Mouse (Mus musculus) forebrain, embryonic 13.5 days (tissue): ENCODE measurements around the gene Nxf2. TPM values are rescaled to one million over a fixed set of nuclear protein-coding genes. Genes with fewer than 3 reads are reported as not detected.

Experiments
- ATAC-seq: fragments of 200-750 bp; cut with Nextera tagmentation; 2 replicates; pipeline ENCODE4 v1.8.0; 2017
- H3K27ac ChIP-seq: fragments of 300-500 bp; sonication (generic); 2 replicates; pipeline ENCODE4 v1.5.1; 2015; ENCODE audit warnings: inconsistent platforms, mild to moderate bottlenecking, moderate library complexity
- H3K27me3 ChIP-seq: fragments of 300-500 bp; sonication (generic); 2 replicates; pipeline ENCODE4 v1.6.1; 2015; ENCODE audit warnings: mild to moderate bottlenecking, inconsistent platforms
- H3K36me3 ChIP-seq: fragments of 300-500 bp; sonication (generic); 2 replicates; pipeline ENCODE4 v1.6.1; 2015; ENCODE audit warnings: mild to moderate bottlenecking, inconsistent platforms; ENCODE audit not compliant: poor library complexity, severe bottlenecking
- H3K4me1 ChIP-seq: fragments of 300-500 bp; sonication (generic); 2 replicates; pipeline ENCODE4 v1.6.1; 2015; ENCODE audit warnings: inconsistent platforms
- H3K4me2 ChIP-seq: fragments of 300-500 bp; sonication (generic); 2 replicates; pipeline ENCODE4 v1.6.1; 2015; ENCODE audit warnings: inconsistent platforms, mild to moderate bottlenecking, moderate library complexity
- H3K4me3 ChIP-seq: fragments of 300-500 bp; sonication (generic); 2 replicates; pipeline ENCODE4 v1.5.1; 2015; ENCODE audit warnings: mild to moderate bottlenecking, inconsistent platforms
- H3K9ac ChIP-seq: fragments of 300-500 bp; sonication (generic); 2 replicates; pipeline ENCODE4 v1.6.1; 2015; ENCODE audit warnings: mild to moderate bottlenecking, inconsistent platforms
- H3K9me3 ChIP-seq: fragments of 300-500 bp; sonication (generic); replicated peaks from 2 replicates; pipeline ENCODE4 v1.6.1; 2016; ENCODE audit warnings: inconsistent platforms
- WGBS: fragments of 180-500 bp; shearing (Covaris S2); methylation state at CpG from one replicate; pipeline ENCODE4 v1.1.7; 2015; 5-methylcytosine and 5-hydroxymethylcytosine counted together
- polyA plus RNA-seq: library from polyadenylated mRNA; unstranded; fragments of >200 nt; fragmentation: Nextera tagmentation; extraction: Ambion mirVana; gene quantifications from 2 replicates; pipeline ENCODE4 v1.2.1, GENCODE M21; 2015

Nxf2 gene
- 0.15 and 0.39 TPM in 2 replicates for polyA plus RNA-seq

DNA sequence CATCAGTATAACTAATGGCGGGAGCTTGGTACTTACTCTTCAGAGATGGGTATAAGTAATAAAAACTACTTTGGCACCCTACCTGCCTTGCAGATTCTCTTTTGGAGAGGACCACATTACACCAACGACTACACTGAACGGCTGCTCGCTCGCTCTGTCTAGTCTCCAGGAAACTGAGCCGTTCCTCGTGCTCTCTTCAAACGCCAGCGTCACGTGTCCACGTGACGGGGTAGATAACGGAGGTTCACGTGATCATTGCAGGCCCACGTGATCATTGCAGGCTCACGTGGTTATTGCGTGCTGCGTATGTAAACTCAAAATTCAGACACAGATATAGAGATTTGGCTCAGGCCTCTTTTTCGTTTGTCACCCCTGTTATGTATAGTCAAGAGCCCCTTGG lies at the start of gene Nxf2:
Nxf2 (minus strand) TSS at position 209 of the 400 bp plus-strand sequence.
- Histone ChIP-seq H3K27me3 (no peaks in the 10 kb centered on the region), H3K4me2 (peak within 1 kb of the TSS; percentile 53), H3K36me3 (no peaks in the 10 kb centered on the region), H3K27ac (no peak within 1 kb of the TSS), H3K9me3 (no peaks in the 10 kb centered on the region), H3K4me3 (peak within 1 kb of the TSS; percentile 28), H3K9ac (no peak within 1 kb of the TSS), H3K4me1 (no peaks in the 10 kb centered on the region)
- 91% methylated on average over 19 of the region's 19 CpGs for WGBS
- ATAC-seq, result no peak

GRCm38 (mm10) chrX:135011381-135011780 lies 46.8 kb upstream of the Nxf2 start:
- no peak overlapping the region for H3K27ac ChIP-seq
- ATAC-seq, result no peak
- no peak overlapping the region for H3K9ac ChIP-seq
- 72% methylated on average over 3 of the region's 3 CpGs for WGBS
- H3K36me3 ChIP-seq, result no peaks in the 10 kb centered on the region
- H3K9me3 ChIP-seq, result no peaks in the 10 kb centered on the region
- H3K4me2 ChIP-seq, result no peak overlapping the region
- no peak overlapping the region for H3K4me3 ChIP-seq
- 0 out of 2 replicates have a peak, but pooled peaks cover 4% of the 10 kb centered on the region for H3K4me1 ChIP-seq
- H3K27me3 ChIP-seq, result no peaks in the 10 kb centered on the region

DNA sequence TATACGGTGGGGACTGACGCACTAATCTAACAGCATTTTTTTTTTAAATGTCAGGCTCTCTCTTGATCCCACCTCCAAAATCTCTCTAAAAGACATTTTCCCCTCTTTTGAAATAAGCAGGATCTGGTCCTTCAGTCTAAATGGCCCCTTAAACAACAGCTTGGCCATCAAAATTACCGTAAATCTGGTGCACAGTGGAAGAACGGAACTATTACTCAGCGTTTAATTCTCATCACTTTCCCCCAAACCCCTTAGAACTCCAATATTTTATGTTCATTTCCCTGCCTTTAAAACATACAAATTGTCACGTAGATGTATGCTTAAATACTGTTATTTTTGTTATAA lies 44.9 kb upstream of the Nxf2 start:
- Histone ChIP-seq H3K4me1 (0 out of 2 replicates have a peak, but pooled peaks cover 4% of the 10 kb centered on the region), H3K9me3 (no peaks in the 10 kb centered on the region), H3K4me3 (peak overlapping the region; percentile 56), H3K9ac (peak overlapping the region; percentile 45), H3K27ac (peak overlapping the region; percentile 65), H3K36me3 (no peaks in the 10 kb centered on the region), H3K4me2 (peak overlapping the region; percentile 48), H3K27me3 (no peaks in the 10 kb centered on the region)
- 35% methylated on average over 6 of the region's 6 CpGs for WGBS
- peak; percentile 31 for ATAC-seq

DNA sequence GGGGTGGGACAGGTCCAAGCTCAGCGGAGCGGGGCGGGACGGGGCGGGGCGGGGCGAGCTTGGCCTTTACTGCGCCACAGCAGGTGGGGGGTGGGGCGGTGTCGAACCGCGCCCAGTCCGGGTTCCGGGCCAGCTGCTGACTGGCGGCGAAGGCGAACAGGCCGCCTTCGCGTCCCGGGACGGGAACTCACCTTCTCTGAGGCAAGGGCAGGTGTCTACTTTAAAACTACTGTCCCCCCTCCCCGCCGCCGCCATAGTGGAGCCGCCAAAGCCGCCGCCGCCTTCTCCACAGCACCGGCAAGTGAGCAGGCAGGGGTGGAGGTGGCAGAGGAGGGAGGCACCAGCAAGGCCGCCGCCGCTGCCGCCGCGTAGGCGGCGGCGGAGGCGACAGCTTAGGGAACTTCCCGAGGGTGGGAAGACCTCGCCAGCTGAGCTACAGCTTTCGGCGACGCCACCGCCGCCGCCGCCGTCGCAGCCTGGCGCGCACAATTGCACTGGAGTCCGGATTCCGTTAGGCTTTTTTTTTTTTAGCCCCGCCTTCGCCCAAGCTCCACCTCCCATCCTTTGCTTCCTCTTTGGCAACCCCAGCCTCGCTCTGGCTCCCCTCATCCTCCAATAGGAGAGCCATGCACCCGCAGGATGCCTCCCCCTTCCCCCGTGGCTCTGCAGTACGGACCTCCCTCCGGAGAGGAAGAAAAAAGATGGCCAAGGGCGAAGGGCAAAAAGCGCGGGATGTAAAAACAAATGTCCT lies 44.3 kb upstream of the Nxf2 start, which contains the start of gene Zmat1:
Zmat1 (minus strand) TSS at position 490 of the 751 bp plus-strand sequence.
- peak within 1 kb of the TSS; percentile 56 for H3K4me3 ChIP-seq
- 0 out of 2 replicates have a peak, but pooled peaks cover 4% of the 10 kb centered on the region for H3K4me1 ChIP-seq
- no peaks in the 10 kb centered on the region for H3K27me3 ChIP-seq
- H3K4me2 ChIP-seq, result peak within 1 kb of the TSS; percentile 55
- ATAC-seq, result peak; percentile 100
- 13% methylated on average over 50 of the region's 65 CpGs for WGBS
- H3K9me3 ChIP-seq, result no peaks in the 10 kb centered on the region
- peak within 1 kb of the TSS; percentile 91 for H3K27ac ChIP-seq
- H3K9ac ChIP-seq, result peak within 1 kb of the TSS; percentile 80
- no peaks in the 10 kb centered on the region for H3K36me3 ChIP-seq

- ATAC-seq, result no peak
- H3K36me3 ChIP-seq, result no peaks in the 10 kb centered on the region
- 26% methylated on average over 5 of the region's 5 CpGs for WGBS
- H3K9me3 ChIP-seq, result no peaks in the 10 kb centered on the region
- no peak overlapping the region for H3K9ac ChIP-seq
- 0 out of 2 replicates have a peak, but pooled peaks cover 4% of the 10 kb centered on the region for H3K4me1 ChIP-seq
- H3K27ac ChIP-seq, result no peak overlapping the region
- H3K4me3 ChIP-seq, result peak overlapping the region; percentile 56
- H3K27me3 ChIP-seq, result no peaks in the 10 kb centered on the region
- H3K4me2 ChIP-seq, result peak overlapping the region; percentile 55
Measured at GRCm38 (mm10) chrX:135008021-135008420, 43.5 kb upstream of the Nxf2 start.

- H3K9ac ChIP-seq, result no peak overlapping the region
- H3K27ac ChIP-seq, result no peak overlapping the region
- H3K27me3 ChIP-seq, result no peaks in the 10 kb centered on the region
- H3K4me3 ChIP-seq, result peak overlapping the region; percentile 28
- no peaks in the 10 kb centered on the region for H3K9me3 ChIP-seq
- 66% methylated on average over 27 of the region's 53 CpGs for WGBS
- no peaks in the 10 kb centered on the region for H3K4me1 ChIP-seq
- H3K4me2 ChIP-seq, result peak overlapping the region; percentile 53
- no peaks in the 10 kb centered on the region for H3K36me3 ChIP-seq
- ATAC-seq, result peak; percentile 98
Measured at GRCm38 (mm10) chrX:134963305-134964094, 1.1 kb downstream of the Nxf2 start.

- no peak for ATAC-seq
- no peaks in the 10 kb centered on the region for H3K27me3 ChIP-seq
- no peak overlapping the region for H3K4me2 ChIP-seq
- no peaks in the 10 kb centered on the region for H3K9me3 ChIP-seq
- H3K36me3 ChIP-seq, result no peaks in the 10 kb centered on the region
- H3K4me1 ChIP-seq, result no peaks in the 10 kb centered on the region
- 39% methylated on average over 5 of the region's 5 CpGs for WGBS
- no peak overlapping the region for H3K27ac ChIP-seq
- no peak overlapping the region for H3K4me3 ChIP-seq
- no peak overlapping the region for H3K9ac ChIP-seq
Measured at GRCm38 (mm10) chrX:134930361-134930760, 34.2 kb downstream of the Nxf2 start.

- Histone ChIP-seq H3K9me3 (no peaks in the 10 kb centered on the region), H3K27me3 (no peaks in the 10 kb centered on the region), H3K4me2 (no peak overlapping the region), H3K4me1 (no peaks in the 10 kb centered on the region), H3K4me3 (no peak overlapping the region), H3K36me3 (no peaks in the 10 kb centered on the region), H3K9ac (no peak overlapping the region), H3K27ac (no peak overlapping the region)
- ATAC-seq, result no peak
- WGBS, result 84% methylated on average over 5 of the region's 5 CpGs
Measured at GRCm38 (mm10) chrX:134929927-134930326, 34.6 kb downstream of the Nxf2 start.

DNA sequence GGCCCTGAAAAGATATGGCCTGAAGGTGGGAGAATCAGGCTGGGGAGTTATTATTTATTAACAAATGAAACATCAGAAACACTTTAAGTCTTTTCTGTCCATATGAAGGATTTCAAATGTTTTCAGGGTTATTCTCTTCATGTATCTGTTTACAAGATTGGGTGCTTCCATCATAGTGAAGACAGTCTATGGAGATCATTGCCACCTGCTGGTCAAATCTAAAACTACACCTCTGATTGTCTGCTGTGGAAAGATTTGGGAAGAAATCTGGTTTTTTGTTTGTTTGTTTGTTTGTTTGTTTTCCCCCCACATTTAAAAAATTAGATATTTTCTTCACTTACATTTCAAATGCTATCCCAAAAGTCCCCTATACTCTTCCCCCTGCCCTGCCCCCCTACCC lies 39.5 kb downstream of the Nxf2 start:
- H3K27ac ChIP-seq, result no peak overlapping the region
- no peaks in the 10 kb centered on the region for H3K4me1 ChIP-seq
- H3K9ac ChIP-seq, result no peak overlapping the region
- ATAC-seq, result no peak
- H3K27me3 ChIP-seq, result no peaks in the 10 kb centered on the region
- no peak overlapping the region for H3K4me2 ChIP-seq
- no peaks in the 10 kb centered on the region for H3K36me3 ChIP-seq
- no peaks in the 10 kb centered on the region for H3K9me3 ChIP-seq
- H3K4me3 ChIP-seq, result no peak overlapping the region

DNA sequence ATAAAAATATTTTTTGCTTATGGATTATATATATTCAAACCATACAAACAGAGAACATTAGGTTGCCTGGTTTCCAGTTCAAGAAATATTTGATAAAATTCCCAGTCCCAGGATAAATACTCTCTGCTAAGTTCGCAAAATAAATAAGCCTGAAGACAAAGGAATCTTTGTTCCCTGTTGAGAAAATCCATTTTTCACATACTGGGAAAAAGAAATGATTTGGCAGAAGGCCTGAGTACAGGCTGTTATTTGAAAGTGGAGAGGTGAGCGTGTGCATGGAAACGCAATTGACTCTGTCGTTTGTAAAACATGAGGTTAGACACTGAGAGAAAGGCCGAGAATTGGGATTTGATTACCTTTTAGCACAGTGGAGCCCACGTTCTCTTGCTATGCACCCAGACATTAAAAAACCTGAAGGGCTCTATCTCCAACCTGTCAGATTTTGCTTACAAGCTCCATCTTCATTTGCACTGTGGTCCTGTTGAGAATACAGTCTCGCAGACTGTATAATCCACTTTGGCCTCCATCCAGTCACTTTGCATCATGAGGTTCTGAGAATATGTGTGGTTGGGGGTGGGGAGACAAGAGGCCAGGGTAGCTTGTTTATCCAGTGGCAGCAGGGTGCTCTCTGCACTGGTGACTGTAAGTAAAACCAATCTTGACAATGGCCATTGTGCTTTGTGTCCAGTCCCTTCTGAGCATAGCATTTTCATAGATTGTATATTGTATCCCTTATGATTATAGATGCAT lies 40.7 kb downstream of the Nxf2 start:
- no peak overlapping the region for H3K4me2 ChIP-seq
- no peaks in the 10 kb centered on the region for H3K27me3 ChIP-seq
- H3K9me3 ChIP-seq, result no peaks in the 10 kb centered on the region
- ATAC-seq, result no peak
- H3K27ac ChIP-seq, result no peak overlapping the region
- no peak overlapping the region for H3K9ac ChIP-seq
- H3K36me3 ChIP-seq, result no peaks in the 10 kb centered on the region
- no peaks in the 10 kb centered on the region for H3K4me1 ChIP-seq
- no peak overlapping the region for H3K4me3 ChIP-seq
- 49% methylated on average over 7 of the region's 7 CpGs for WGBS

GRCm38 (mm10) chrX:134919220-134919619 lies 45.3 kb downstream of the Nxf2 start:
- ATAC-seq, result no peak
- Histone ChIP-seq H3K9me3 (no peaks in the 10 kb centered on the region), H3K27me3 (no peaks in the 10 kb centered on the region), H3K4me3 (no peak overlapping the region), H3K27ac (no peak overlapping the region), H3K36me3 (no peaks in the 10 kb centered on the region), H3K9ac (no peak overlapping the region), H3K4me1 (no peaks in the 10 kb centered on the region), H3K4me2 (no peak overlapping the region)
- 57% methylated on average over 1 of the region's 1 CpGs for WGBS

DNA sequence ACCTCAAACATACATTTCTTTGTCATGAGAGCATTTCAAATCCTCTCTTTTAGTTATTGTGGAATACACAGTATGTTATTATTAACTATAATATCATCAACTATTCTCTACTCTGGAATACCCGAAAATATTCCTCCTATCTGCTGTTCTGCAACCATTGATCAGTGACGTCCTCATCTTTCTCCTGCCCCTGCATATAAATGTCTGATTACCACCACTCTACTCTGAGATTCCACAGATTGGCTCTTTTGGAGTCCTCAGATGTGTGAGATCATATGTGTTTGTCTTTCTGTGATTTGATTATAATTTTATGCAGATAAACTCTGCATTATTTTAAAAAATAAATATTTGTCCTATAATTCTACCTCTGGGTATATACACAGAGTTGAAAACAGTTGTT lies 48.8 kb downstream of the Nxf2 start:
- WGBS, result 72% methylated on average over 2 of the region's 2 CpGs
- no peak overlapping the region for H3K4me3 ChIP-seq
- H3K9me3 ChIP-seq, result no peaks in the 10 kb centered on the region
- H3K27me3 ChIP-seq, result no peaks in the 10 kb centered on the region
- H3K4me1 ChIP-seq, result no peaks in the 10 kb centered on the region
- no peak for ATAC-seq
- no peak overlapping the region for H3K4me2 ChIP-seq
- H3K36me3 ChIP-seq, result no peaks in the 10 kb centered on the region
- no peak overlapping the region for H3K9ac ChIP-seq
- no peak overlapping the region for H3K27ac ChIP-seq
